ENCODE assay signal across 15 mouse cellular contexts in genomic region chr2:68756179-68756578, GRCm38 (mm10).
"Had no signal": no experiment of that assay in that cellular context is flagged by ENCODE, and none has a peak within 500 bp of the region (broad histone marks: within the 10 kb centered on the region; RNA-seq: fewer than 3 reads in every experiment).

No protein-coding gene starts in this region.

- H3K36me3 ChIP-seq: forebrain, embryonic 15.5 days; heart, embryonic 13.5 days; heart, embryonic 15.5 days; hindbrain, embryonic 12.5 days; hindbrain, embryonic 15.5 days; kidney, embryonic 15.5 days; limb, embryonic 13.5 days; limb, embryonic 15.5 days had no signal

- DNase-seq: gastrocnemius, postnatal 14 days; gastrocnemius, postnatal 36 days; heart, adult 11 months had no signal

- H3K9me3 ChIP-seq: forebrain, embryonic 15.5 days; heart, embryonic 13.5 days; heart, embryonic 15.5 days; hindbrain, embryonic 12.5 days; hindbrain, embryonic 15.5 days; kidney, embryonic 15.5 days; limb, embryonic 13.5 days; limb, embryonic 15.5 days had no signal

- H3K4me3 ChIP-seq: forebrain, embryonic 15.5 days; heart, adult 2 months; heart, embryonic 13.5 days; heart, embryonic 15.5 days; hindbrain, embryonic 12.5 days; hindbrain, embryonic 15.5 days; kidney, embryonic 15.5 days; limb, embryonic 13.5 days; limb, embryonic 15.5 days had no signal

- H3K4me1 ChIP-seq: forebrain, embryonic 15.5 days; heart, embryonic 13.5 days; heart, embryonic 15.5 days; hindbrain, embryonic 12.5 days; hindbrain, embryonic 15.5 days; kidney, embryonic 15.5 days; limb, embryonic 13.5 days; limb, embryonic 15.5 days had no signal

- H3K27me3 ChIP-seq: forebrain, embryonic 15.5 days; heart, embryonic 13.5 days; heart, embryonic 15.5 days; hindbrain, embryonic 12.5 days; hindbrain, embryonic 15.5 days; kidney, embryonic 15.5 days; limb, embryonic 15.5 days had no signal

- H3K27ac ChIP-seq: forebrain, embryonic 15.5 days; heart, adult 2 months; heart, embryonic 13.5 days; heart, embryonic 15.5 days; hindbrain, embryonic 12.5 days; hindbrain, embryonic 15.5 days; kidney, embryonic 15.5 days; kidney, postnatal 0 days; limb, embryonic 13.5 days; limb, embryonic 15.5 days had no signal

- H3K4me2 ChIP-seq: forebrain, embryonic 15.5 days; heart, embryonic 11.5 days; heart, embryonic 13.5 days; heart, embryonic 15.5 days; hindbrain, embryonic 12.5 days; hindbrain, embryonic 15.5 days; kidney, embryonic 15.5 days; limb, embryonic 13.5 days; limb, embryonic 15.5 days had no signal

- H3K9ac ChIP-seq: forebrain, embryonic 15.5 days; forebrain, postnatal 0 days; heart, embryonic 13.5 days; heart, embryonic 15.5 days; hindbrain, embryonic 12.5 days; hindbrain, embryonic 15.5 days; kidney, embryonic 15.5 days; limb, embryonic 13.5 days; limb, embryonic 15.5 days had no signal
